Mouse (Mus musculus): ENCODE data around the gene Gpat3. TPM values are rescaled to one million over a fixed set of nuclear protein-coding genes. Genes with fewer than 3 reads are reported as not detected.

Gpat3 gene
- polyA plus RNA-seq, 1 experiment from 2014 or later: 0.57 TPM

DNA sequence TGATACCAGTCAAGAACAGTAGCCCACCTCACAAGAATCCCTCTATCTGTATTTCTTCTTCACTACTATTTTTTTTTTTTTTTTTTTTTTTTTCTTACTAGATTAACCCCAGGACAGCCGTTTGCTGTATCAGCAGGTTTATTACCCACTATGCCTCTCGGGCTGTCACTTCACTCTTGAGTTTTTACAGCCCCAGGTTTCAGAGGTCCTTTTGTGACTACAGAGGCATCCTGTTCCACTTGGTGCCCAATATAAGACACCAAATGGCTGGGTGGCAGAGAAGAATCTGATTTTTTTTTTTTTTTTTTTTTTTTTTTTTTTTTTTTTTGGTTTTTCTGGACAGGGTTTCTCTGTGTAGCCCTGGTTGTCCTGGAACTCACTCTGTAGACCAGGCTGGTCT, 1.6 kb downstream of the Gpat3 start:
- H3K27me3 ChIP-seq (ENCODE audit: control insufficient read depth, insufficient read depth, low read depth, low read length): peaks cover 26% of the 10 kb centered on the region
- peak overlapping the region; percentile 65; the same call in 1 of the 2 replicates for H3K9ac ChIP-seq (ENCODE audit: low read depth, low read length)

DNA sequence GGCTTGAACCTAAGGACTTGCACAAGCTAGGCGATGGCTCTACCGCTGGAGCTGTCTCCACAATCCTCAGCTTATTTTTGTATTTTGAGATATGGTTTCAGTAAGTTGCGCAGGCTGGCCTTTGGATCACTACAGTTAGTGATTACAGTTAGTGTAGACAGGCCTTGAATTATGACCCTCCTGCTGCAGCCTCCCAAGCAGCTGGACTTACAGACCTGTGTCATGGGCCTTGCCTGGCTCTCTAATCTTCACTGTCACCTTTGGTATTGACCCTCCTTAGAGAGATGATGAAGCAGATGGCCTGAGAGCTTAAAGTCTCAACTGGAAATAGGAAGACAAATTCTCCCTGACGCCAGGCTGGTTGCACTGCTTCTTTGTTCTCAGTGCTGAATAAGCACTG, 8.4 kb downstream of the Gpat3 start:
- Histone ChIP-seq H3K36me3 (ENCODE audit: control insufficient read depth, insufficient read depth, low read length) (no peaks in the 10 kb centered on the region), H3K4me2 (ENCODE audit: low read length) (no peak overlapping the region), H3K4me1 (ENCODE audit: control insufficient read depth, insufficient read depth, low read length) (no peaks in the 10 kb centered on the region), H3K9me3 (replicated peaks; ENCODE audit: control insufficient read depth, low read length, poor library complexity, severe bottlenecking) (no peaks in the 10 kb centered on the region), H3K4me3 (ENCODE audit: low read depth, low read length) (no peak overlapping the region), H3K27me3 (ENCODE audit: control insufficient read depth, insufficient read depth, low read depth, low read length) (peaks cover under 1% of the 10 kb centered on the region), H3K27ac (ENCODE audit: low read length) (no peak overlapping the region), H3K9ac (ENCODE audit: low read depth, low read length) (no peak overlapping the region)
- WGBS: 94% methylated on average over 4 of the region's 4 CpGs
- ATAC-seq: no peak

More for the DNA sequence above, 1.6 kb downstream of the Gpat3 start:
- Histone ChIP-seq H3K27ac (ENCODE audit: low read length) (no peak overlapping the region), H3K9me3 (replicated peaks; ENCODE audit: control insufficient read depth, low read length, poor library complexity, severe bottlenecking) (no peaks in the 10 kb centered on the region), H3K36me3 (ENCODE audit: control insufficient read depth, insufficient read depth, low read length) (no peaks in the 10 kb centered on the region), H3K4me3 (ENCODE audit: low read depth, low read length) (peak overlapping the region; percentile 54), H3K4me2 (ENCODE audit: low read length) (peak overlapping the region; percentile 100), H3K4me1 (ENCODE audit: control insufficient read depth, insufficient read depth, low read length) (peaks cover 7% of the 10 kb centered on the region)
- no peak for ATAC-seq
- 5% methylated on average over 2 of the region's 2 CpGs for WGBS

DNA sequence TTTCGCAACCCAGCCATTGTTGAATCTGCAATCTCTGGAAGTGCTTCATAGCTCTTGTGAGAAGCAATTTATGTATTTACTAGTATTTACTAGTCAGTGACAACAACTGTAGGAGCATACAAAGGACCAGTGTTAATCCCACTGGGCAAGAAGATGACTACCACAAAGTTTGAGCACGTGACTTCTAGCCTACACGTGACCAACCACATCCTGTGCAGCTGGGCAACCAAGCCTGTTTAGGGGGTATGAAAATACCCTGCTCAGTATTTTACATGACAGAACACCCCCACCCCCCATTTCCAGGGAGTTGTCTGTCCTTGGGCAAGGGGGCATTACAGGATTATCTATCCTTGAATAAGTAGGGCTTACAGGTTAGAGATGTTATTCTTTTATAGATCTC, 11.0 kb downstream of the Gpat3 start:
- ATAC-seq: no peak
- Histone ChIP-seq H3K27me3 (ENCODE audit: control insufficient read depth, insufficient read depth, low read depth, low read length) (no peaks in the 10 kb centered on the region), H3K4me1 (ENCODE audit: control insufficient read depth, insufficient read depth, low read length) (no peaks in the 10 kb centered on the region), H3K4me2 (ENCODE audit: low read length) (no peak overlapping the region), H3K36me3 (ENCODE audit: control insufficient read depth, insufficient read depth, low read length) (no peaks in the 10 kb centered on the region), H3K9me3 (replicated peaks; ENCODE audit: control insufficient read depth, low read length, poor library complexity, severe bottlenecking) (no peaks in the 10 kb centered on the region), H3K4me3 (ENCODE audit: low read depth, low read length) (no peak overlapping the region), H3K27ac (ENCODE audit: low read length) (no peak overlapping the region), H3K9ac (ENCODE audit: low read depth, low read length) (no peak overlapping the region)
- 88% methylated on average over 3 of the region's 3 CpGs for WGBS

DNA sequence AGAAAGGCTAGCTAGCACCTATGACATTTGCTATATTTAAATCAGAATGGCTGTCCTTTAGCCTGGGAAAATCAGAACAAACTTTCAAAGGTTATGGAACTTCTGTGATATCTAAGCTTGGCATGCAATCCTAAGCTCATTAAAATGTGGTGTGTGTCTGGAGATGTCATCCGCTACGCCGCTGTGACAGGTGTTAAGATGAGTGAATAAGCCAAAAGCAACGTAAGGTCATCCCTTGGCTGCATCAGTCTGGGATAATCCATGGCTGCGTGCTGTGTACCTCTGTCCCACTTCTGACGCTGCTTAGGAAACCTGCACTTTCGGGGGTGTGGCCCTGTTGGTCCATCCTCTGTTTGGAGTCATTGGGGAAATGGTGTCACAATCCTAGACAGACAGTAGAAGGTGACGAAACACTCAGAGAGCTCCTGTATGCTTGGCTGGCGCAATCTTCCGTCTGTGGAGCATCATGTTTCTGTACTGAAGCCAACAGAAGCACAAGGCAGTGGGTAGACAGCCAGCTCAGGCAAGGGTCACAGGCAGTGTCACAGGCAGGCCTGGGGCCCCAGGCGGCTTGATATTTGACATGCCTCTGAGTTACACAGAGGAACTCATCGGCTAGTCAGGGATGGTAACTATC, 15.0 kb downstream of the Gpat3 start:
- H3K27me3 ChIP-seq (ENCODE audit: control insufficient read depth, insufficient read depth, low read depth, low read length): no peaks in the 10 kb centered on the region
- WGBS: 82% methylated on average over 12 of the region's 12 CpGs
- H3K4me3 ChIP-seq (ENCODE audit: low read depth, low read length): no peak overlapping the region

DNA sequence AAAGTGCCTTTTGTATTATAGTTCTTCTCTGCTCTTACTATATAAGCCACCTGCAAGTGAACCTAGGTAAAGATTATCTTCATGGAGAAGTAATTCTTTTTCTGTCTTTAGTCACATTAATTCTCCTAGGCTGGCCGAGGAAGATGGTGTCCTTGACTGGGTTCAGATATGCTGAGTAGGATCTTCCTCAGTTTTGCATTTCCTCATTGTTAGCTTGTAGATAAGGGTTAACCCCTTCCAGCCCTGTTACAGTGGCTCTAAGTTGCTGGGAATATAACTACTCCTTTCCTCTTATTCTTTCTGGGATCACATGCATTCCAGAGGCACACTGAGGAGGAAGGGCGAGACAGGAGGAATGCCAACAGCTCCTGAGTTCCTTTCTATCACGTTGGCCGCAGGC, 15.6 kb downstream of the Gpat3 start:
- H3K36me3 ChIP-seq (ENCODE audit: control insufficient read depth, insufficient read depth, low read length): no peaks in the 10 kb centered on the region
- H3K4me1 ChIP-seq (ENCODE audit: control insufficient read depth, insufficient read depth, low read length): no peaks in the 10 kb centered on the region
- no peak for ATAC-seq
- no peaks in the 10 kb centered on the region for H3K27me3 ChIP-seq (ENCODE audit: control insufficient read depth, insufficient read depth, low read depth, low read length)
- no peak overlapping the region for H3K27ac ChIP-seq (ENCODE audit: low read length)
- no peak overlapping the region for H3K4me3 ChIP-seq (ENCODE audit: low read depth, low read length)
- no peak overlapping the region for H3K4me2 ChIP-seq (ENCODE audit: low read length)
- H3K9ac ChIP-seq (ENCODE audit: low read depth, low read length): no peak overlapping the region
- WGBS: 63% methylated on average over 4 of the region's 4 CpGs
- H3K9me3 ChIP-seq (replicated peaks; ENCODE audit: control insufficient read depth, low read length, poor library complexity, severe bottlenecking): no peaks in the 10 kb centered on the region

More for the DNA sequence above, 15.0 kb downstream of the Gpat3 start:
- no peak overlapping the region for H3K9ac ChIP-seq (ENCODE audit: low read depth, low read length)
- H3K4me1 ChIP-seq (ENCODE audit: control insufficient read depth, insufficient read depth, low read length): no peaks in the 10 kb centered on the region
- no peak overlapping the region for H3K4me2 ChIP-seq (ENCODE audit: low read length)
- no peaks in the 10 kb centered on the region for H3K9me3 ChIP-seq (replicated peaks; ENCODE audit: control insufficient read depth, low read length, poor library complexity, severe bottlenecking)
- H3K36me3 ChIP-seq (ENCODE audit: control insufficient read depth, insufficient read depth, low read length): no peaks in the 10 kb centered on the region
- ATAC-seq: no peak
- no peak overlapping the region for H3K27ac ChIP-seq (ENCODE audit: low read length)

DNA sequence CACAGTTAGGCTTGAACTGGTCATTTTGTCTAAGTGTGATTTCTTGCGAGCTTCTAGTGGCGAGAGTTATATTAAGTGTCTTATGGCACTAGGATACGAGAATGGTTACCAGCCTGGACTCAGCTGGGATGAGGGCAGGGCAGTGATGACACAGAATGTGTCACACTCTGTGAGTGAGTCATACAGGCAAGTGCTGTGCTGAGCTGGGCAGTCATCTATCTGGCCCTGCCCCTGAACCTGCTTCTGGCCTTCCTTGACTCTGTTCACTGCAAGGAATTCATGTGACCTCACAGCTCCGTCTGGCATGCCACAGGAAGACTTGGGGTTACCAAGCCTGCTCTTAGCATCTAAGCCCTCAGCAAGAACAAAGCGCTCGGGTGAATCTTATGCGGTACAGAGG, 16.3 kb downstream of the Gpat3 start:
- WGBS: 85% methylated on average over 7 of the region's 7 CpGs
- Histone ChIP-seq H3K4me1 (ENCODE audit: control insufficient read depth, insufficient read depth, low read length) (no peaks in the 10 kb centered on the region), H3K9ac (ENCODE audit: low read depth, low read length) (no peak overlapping the region), H3K27ac (ENCODE audit: low read length) (no peak overlapping the region), H3K4me3 (ENCODE audit: low read depth, low read length) (no peak overlapping the region), H3K9me3 (replicated peaks; ENCODE audit: control insufficient read depth, low read length, poor library complexity, severe bottlenecking) (no peaks in the 10 kb centered on the region), H3K27me3 (ENCODE audit: control insufficient read depth, insufficient read depth, low read depth, low read length) (no peaks in the 10 kb centered on the region), H3K4me2 (ENCODE audit: low read length) (no peak overlapping the region), H3K36me3 (ENCODE audit: control insufficient read depth, insufficient read depth, low read length) (no peaks in the 10 kb centered on the region)
- no peak for ATAC-seq

DNA sequence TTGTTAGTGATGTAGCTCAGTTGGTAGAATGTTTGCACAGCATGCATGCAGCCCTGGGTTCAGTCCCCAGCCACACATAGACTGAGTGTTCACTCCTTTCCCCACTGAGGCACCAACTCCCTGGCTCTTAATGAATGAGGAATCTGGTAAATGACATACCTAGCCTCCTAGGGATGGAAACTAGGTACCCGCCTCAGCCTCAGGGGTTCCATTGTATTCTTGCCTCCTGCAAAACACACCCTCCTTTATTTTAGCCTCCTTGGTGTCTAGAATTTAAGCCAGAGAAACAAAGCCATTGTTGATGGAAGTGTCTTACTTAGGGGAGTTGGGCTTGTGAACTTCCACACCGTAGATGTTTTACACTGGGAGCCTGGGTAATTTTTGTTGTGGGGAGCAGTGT, 17.6 kb downstream of the Gpat3 start:
- H3K27ac ChIP-seq (ENCODE audit: low read length): no peak overlapping the region
- no peak overlapping the region for H3K9ac ChIP-seq (ENCODE audit: low read depth, low read length)
- WGBS: 65% methylated on average over 2 of the region's 2 CpGs
- H3K36me3 ChIP-seq (ENCODE audit: control insufficient read depth, insufficient read depth, low read length): no peaks in the 10 kb centered on the region
- no peaks in the 10 kb centered on the region for H3K9me3 ChIP-seq (replicated peaks; ENCODE audit: control insufficient read depth, low read length, poor library complexity, severe bottlenecking)
- H3K27me3 ChIP-seq (ENCODE audit: control insufficient read depth, insufficient read depth, low read depth, low read length): no peaks in the 10 kb centered on the region
- H3K4me2 ChIP-seq (ENCODE audit: low read length): no peak overlapping the region
- H3K4me1 ChIP-seq (ENCODE audit: control insufficient read depth, insufficient read depth, low read length): no peaks in the 10 kb centered on the region
- no peak overlapping the region for H3K4me3 ChIP-seq (ENCODE audit: low read depth, low read length)
- no peak for ATAC-seq

DNA sequence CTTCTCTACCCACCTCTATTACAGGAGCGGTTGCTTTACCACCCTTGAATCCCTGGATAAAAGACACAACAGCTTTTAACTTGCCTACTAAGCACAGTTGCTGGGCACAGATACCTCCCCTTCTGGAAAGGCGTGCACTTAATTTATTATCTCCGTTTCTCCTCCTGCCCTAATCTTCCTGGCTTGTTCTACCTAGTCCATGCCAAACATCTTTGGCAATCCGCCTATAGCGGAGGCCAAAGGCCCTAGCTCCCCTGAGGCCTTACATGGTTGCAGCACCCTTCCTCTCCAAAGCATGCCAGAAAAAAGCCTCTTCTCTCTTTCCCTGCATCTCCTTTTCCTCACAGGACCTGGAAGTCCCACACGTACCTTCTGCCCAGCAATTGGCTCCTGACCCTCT, 18.9 kb downstream of the Gpat3 start:
- no peaks in the 10 kb centered on the region for H3K36me3 ChIP-seq (ENCODE audit: control insufficient read depth, insufficient read depth, low read length)
- no peaks in the 10 kb centered on the region for H3K27me3 ChIP-seq (ENCODE audit: control insufficient read depth, insufficient read depth, low read depth, low read length)
- no peak overlapping the region for H3K4me2 ChIP-seq (ENCODE audit: low read length)
- H3K9me3 ChIP-seq (replicated peaks; ENCODE audit: control insufficient read depth, low read length, poor library complexity, severe bottlenecking): no peaks in the 10 kb centered on the region
- no peak overlapping the region for H3K4me3 ChIP-seq (ENCODE audit: low read depth, low read length)
- WGBS: 90% methylated on average over 6 of the region's 6 CpGs
- no peak for ATAC-seq
- H3K9ac ChIP-seq (ENCODE audit: low read depth, low read length): no peak overlapping the region
- no peak overlapping the region for H3K27ac ChIP-seq (ENCODE audit: low read length)
- H3K4me1 ChIP-seq (ENCODE audit: control insufficient read depth, insufficient read depth, low read length): no peaks in the 10 kb centered on the region

DNA sequence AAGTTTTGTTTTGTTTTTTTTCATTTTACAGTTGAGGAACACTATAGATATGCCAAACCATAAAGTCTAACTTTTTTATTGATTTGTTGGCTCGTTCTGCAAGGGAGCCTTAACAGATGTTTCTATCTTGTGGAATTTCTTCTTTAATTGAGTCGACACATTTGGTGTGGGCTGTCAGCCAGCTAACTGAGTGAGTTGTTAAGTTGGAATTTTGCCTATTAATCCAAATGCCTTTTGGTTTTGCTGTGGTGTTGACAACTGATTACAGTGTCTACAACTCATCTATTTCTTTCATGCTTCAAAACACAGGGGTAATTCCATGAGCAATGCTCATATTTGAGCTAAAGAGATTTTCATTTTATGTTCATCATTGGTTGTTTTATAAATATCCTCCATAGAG, 20.7 kb downstream of the Gpat3 start:
- Histone ChIP-seq H3K27ac (ENCODE audit: low read length) (no peak overlapping the region), H3K36me3 (ENCODE audit: control insufficient read depth, insufficient read depth, low read length) (no peaks in the 10 kb centered on the region), H3K9ac (ENCODE audit: low read depth, low read length) (no peak overlapping the region), H3K27me3 (ENCODE audit: control insufficient read depth, insufficient read depth, low read depth, low read length) (no peaks in the 10 kb centered on the region), H3K4me1 (ENCODE audit: control insufficient read depth, insufficient read depth, low read length) (no peaks in the 10 kb centered on the region), H3K4me3 (ENCODE audit: low read depth, low read length) (no peak overlapping the region), H3K4me2 (ENCODE audit: low read length) (no peak overlapping the region), H3K9me3 (replicated peaks; ENCODE audit: control insufficient read depth, low read length, poor library complexity, severe bottlenecking) (no peaks in the 10 kb centered on the region)
- 75% methylated on average over 2 of the region's 2 CpGs for WGBS
- no peak for ATAC-seq

All from midbrain, embryonic 16.5 days (tissue).